Mouse (Mus musculus): ENCODE measurements around the gene Eri3. TPM values are rescaled to one million over a fixed set of nuclear protein-coding genes. Genes with fewer than 3 reads are reported as not detected.

Gene Eri3
- polyA plus RNA-seq, 1 experiment from 2014 or later: 267 TPM

DNA sequence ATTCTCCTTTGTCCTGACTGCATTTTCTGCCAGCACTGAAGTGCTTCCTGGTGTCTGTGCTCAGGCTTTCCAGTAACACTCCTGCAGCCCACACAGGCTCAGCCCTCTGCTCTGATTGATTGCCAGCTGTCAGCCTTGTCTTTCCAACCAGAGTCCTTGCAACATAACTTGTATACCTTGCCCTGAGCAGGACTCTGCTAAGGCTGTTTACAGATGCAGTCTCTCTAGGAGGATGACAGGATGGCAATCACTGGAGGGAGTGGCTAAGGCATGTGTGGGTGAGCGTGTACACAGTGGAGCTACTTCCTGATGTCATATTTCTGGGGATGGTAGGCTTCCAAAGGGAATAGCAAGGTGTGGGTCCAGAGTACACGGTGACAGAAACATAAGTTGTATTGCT lies 95.7 kb downstream of the Eri3 start:
- peak; percentile 14; the same call in 1 of the 2 replicates for ATAC-seq (ENCODE audit: low FRiP score)
- Histone ChIP-seq H3K36me3 (replicated peaks; ENCODE audit: control insufficient read depth, insufficient read depth) (0 out of 2 replicates have a peak, but pooled peaks cover 3% of the 10 kb centered on the region), H3K9me3 (ENCODE audit: control insufficient read depth, low read length) (no peaks in the 10 kb centered on the region), H3K4me2 (replicated peaks) (peak overlapping the region; percentile 42; the same call in 1 of the 2 replicates), H3K27ac (peak overlapping the region; percentile 86), H3K27me3 (ENCODE audit: control insufficient read depth, insufficient read depth, low read length) (no peaks in the 10 kb centered on the region), H3K4me1 (replicated peaks; ENCODE audit: control insufficient read depth, insufficient read depth, low read length) (peaks cover 49% of the 10 kb centered on the region), H3K4me3 (replicated peaks; ENCODE audit: low read length) (no peak overlapping the region), H3K9ac (peak overlapping the region; percentile 37; the same call in 1 of the 2 replicates)
- 50% methylated on average over 2 of the region's 2 CpGs for WGBS
- no peak for DNase-seq (ENCODE audit: low spot score)

DNA sequence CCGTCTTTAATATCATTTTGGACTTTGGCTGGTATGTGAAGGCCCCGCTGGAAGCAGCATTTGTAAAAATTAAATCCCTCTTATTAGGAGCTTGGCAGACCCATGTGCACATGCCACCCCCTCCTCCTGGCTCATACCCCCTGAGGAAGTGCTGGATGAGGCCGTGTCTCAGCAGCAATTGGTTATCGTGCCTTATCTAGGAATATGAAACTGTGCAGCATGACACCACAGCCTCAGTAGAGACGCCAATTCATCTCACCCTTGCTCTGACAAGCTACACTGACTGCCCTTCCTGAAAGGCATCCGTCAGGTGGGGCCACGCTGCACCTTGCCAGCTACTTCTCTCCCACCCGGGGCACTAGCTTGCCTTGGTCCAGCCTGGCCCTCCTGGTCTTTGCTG lies 96.3 kb downstream of the Eri3 start:
- H3K9ac ChIP-seq: peak overlapping the region; percentile 14; the same call in 1 of the 2 replicates
- ATAC-seq (ENCODE audit: low FRiP score) (peak; percentile 36), DNase-seq (ENCODE audit: low spot score) (no peak)

DNA sequence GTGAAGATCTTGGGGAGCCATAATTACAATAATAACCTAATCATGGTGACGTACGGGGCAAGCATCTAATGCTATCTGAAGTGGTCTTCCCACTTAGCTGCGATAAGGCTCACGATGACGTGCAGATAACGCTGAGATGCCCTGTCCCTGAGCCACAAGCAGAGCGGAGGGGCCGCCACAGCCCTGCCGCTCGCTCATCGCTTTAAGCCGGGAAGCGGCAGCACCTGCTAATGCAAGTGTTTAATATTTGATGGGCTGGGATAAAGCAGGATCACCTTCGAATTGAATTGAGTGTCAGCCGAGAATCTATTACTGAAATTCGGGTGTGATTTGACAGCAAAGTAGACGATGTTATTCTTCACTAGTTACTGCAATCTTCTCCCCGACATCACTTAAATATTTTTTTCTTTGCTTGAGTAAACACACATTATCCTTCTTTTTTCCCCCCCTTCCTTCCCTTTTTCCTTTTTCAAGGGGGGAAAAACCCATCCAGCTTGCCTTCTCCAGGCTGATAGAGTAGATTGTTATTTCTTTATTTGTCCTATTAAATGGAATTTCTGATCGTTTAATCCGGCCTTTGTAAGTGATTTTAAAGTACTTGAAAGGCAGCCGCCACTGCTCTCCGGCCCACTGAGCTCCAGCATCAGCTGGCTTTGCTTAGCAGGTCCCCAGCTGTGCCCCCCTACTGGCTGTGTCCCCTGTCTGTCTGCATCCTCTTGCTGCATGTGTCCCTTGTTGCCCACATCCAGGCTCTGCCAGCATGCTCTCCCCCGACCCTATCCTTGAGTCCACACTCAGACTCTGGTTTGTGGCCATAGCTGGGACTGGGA lies 97.0 kb downstream of the Eri3 start:
- Histone ChIP-seq H3K4me2 (replicated peaks) (peak overlapping the region; percentile 1; the same call in 1 of the 2 replicates), H3K36me3 (replicated peaks; ENCODE audit: control insufficient read depth, insufficient read depth) (no peaks in the 10 kb centered on the region), H3K4me1 (replicated peaks; ENCODE audit: control insufficient read depth, insufficient read depth, low read length) (peaks cover 54% of the 10 kb centered on the region), H3K9me3 (ENCODE audit: control insufficient read depth, low read length) (no peaks in the 10 kb centered on the region), H3K4me3 (replicated peaks; ENCODE audit: low read length) (no peak overlapping the region), H3K27ac (peak overlapping the region; percentile 86), H3K27me3 (ENCODE audit: control insufficient read depth, insufficient read depth, low read length) (no peaks in the 10 kb centered on the region), H3K9ac (peak overlapping the region; percentile 28)
- 0 out of 2 replicates have a peak, but pooled peaks have one; percentile 10 for ATAC-seq (ENCODE audit: low FRiP score)
- WGBS: 32% methylated on average over 23 of the region's 23 CpGs
- DNase-seq (ENCODE audit: low spot score): no peak

More for the DNA sequence above, 96.3 kb downstream of the Eri3 start:
- no peaks in the 10 kb centered on the region for H3K27me3 ChIP-seq (ENCODE audit: control insufficient read depth, insufficient read depth, low read length)
- no peak overlapping the region for H3K4me3 ChIP-seq (replicated peaks; ENCODE audit: low read length)
- 33% methylated on average over 8 of the region's 8 CpGs for WGBS
- H3K4me1 ChIP-seq (replicated peaks; ENCODE audit: control insufficient read depth, insufficient read depth, low read length): peaks cover 49% of the 10 kb centered on the region
- no peaks in the 10 kb centered on the region for H3K36me3 ChIP-seq (replicated peaks; ENCODE audit: control insufficient read depth, insufficient read depth)
- peak overlapping the region; percentile 86 for H3K27ac ChIP-seq
- H3K9me3 ChIP-seq (ENCODE audit: control insufficient read depth, low read length): no peaks in the 10 kb centered on the region
- H3K4me2 ChIP-seq (replicated peaks): peak overlapping the region; percentile 1; the same call in 1 of the 2 replicates

DNA sequence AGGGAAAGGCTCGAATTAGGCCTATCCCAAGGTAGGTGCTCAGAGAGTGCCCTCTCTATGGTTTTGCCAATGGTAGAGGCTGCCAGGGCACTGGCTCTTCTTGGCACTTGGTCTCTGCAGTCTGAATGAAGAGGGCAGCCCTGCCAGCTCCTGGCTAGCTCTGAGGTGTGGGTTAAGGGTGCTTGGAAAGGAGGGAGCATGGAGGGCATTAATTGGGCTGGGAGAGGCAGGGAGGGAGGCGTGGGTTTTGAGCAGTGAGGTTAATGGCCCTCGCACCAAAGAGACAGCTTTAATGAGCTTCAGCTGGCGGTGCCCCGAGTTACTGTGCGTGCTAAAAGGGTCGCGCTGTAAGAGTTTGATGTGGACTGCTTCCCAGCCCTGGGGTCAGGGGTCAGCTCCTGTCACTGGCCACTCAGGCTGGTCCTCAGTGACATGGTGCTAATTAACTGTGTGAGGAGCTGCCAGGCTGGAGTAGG lies 101.5 kb downstream of the Eri3 start:
- ATAC-seq (ENCODE audit: low FRiP score) (no peak), DNase-seq (ENCODE audit: low spot score) (no peak)
- no peak overlapping the region for H3K27ac ChIP-seq
- 18% methylated on average over 8 of the region's 8 CpGs for WGBS
- H3K4me3 ChIP-seq (replicated peaks; ENCODE audit: low read length): no peak overlapping the region
- no peaks in the 10 kb centered on the region for H3K9me3 ChIP-seq (ENCODE audit: control insufficient read depth, low read length)
- H3K4me1 ChIP-seq (replicated peaks; ENCODE audit: control insufficient read depth, insufficient read depth, low read length): peaks cover 52% of the 10 kb centered on the region
- H3K36me3 ChIP-seq (replicated peaks; ENCODE audit: control insufficient read depth, insufficient read depth): no peaks in the 10 kb centered on the region; the same call in 1 of the 2 replicates
- no peak overlapping the region for H3K9ac ChIP-seq
- no peak overlapping the region for H3K4me2 ChIP-seq (replicated peaks)
- no peaks in the 10 kb centered on the region for H3K27me3 ChIP-seq (ENCODE audit: control insufficient read depth, insufficient read depth, low read length)

DNA sequence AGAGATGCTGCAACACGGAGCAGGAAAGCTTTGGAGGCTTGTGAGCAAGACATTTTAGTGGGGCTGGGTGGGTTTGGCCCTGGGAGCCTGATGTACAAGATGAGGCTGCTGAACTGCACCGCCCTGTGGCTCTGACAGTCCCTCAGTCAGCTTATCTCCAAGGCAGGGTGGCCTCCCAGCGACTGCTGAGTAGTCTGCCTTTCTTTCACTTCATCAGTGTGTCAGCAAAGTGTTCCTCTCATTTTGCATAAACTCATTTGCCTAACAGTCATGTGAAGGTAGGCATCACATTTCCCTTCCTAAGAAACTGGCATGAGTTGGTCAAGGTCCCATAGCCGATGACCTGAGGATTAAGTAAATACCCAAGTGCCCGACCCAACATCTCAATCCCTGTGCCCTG lies 102.6 kb downstream of the Eri3 start:
- no peak for ATAC-seq (ENCODE audit: low FRiP score)

DNA sequence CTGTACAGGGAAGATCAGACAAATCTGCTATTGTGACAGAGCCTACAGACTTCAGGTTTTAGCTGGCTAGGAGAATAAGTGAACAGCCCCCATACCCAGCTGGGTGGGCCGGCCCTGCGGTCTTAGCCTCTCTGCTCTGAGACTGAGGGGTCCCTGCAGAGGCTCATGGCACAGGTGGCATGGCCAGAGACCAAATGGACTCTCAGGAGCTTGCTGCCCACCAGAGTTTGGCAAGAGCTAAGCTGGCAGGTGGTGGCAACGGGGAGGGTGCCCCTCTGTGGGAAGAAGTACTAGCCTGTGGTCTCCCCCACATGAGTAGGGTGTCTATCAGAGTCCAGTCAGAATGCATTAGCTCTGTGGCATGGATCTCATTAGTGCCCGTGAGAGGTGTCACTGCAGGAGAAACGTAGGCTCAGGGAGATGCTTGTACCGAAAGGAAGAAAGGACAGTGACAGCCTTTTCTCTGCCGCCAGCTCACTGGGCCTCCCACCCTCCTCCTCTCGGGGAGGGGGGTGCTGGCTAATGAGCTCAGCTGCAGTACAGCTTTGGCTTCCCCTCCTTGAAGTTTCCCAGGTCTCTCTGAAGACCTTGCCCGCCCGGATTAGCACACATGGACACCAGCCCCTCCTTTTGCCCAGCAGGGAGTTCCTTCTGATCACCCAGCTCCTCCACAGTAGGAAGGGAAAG lies 104.0 kb downstream of the Eri3 start:
- H3K9me3 ChIP-seq (ENCODE audit: control insufficient read depth, low read length): no peaks in the 10 kb centered on the region
- 12% methylated on average over 10 of the region's 10 CpGs for WGBS
- H3K4me2 ChIP-seq (replicated peaks): no peak overlapping the region
- no peak overlapping the region for H3K4me3 ChIP-seq (replicated peaks; ENCODE audit: low read length)
- no peaks in the 10 kb centered on the region; the same call in 1 of the 2 replicates for H3K36me3 ChIP-seq (replicated peaks; ENCODE audit: control insufficient read depth, insufficient read depth)
- peaks cover 40% of the 10 kb centered on the region for H3K4me1 ChIP-seq (replicated peaks; ENCODE audit: control insufficient read depth, insufficient read depth, low read length)
- ATAC-seq (ENCODE audit: low FRiP score): no peak
- DNase-seq (ENCODE audit: low spot score): no peak
- H3K27me3 ChIP-seq (ENCODE audit: control insufficient read depth, insufficient read depth, low read length): no peaks in the 10 kb centered on the region
- H3K9ac ChIP-seq: peak overlapping the region; percentile 6; the same call in 1 of the 2 replicates
- peak overlapping the region; percentile 41 for H3K27ac ChIP-seq

More for the DNA sequence above, 102.6 kb downstream of the Eri3 start:
- no peak overlapping the region for H3K4me3 ChIP-seq (replicated peaks; ENCODE audit: low read length)
- 62% methylated on average over 5 of the region's 5 CpGs for WGBS
- no peaks in the 10 kb centered on the region; the same call in 1 of the 2 replicates for H3K36me3 ChIP-seq (replicated peaks; ENCODE audit: control insufficient read depth, insufficient read depth)
- no peak overlapping the region for H3K27ac ChIP-seq
- no peaks in the 10 kb centered on the region for H3K9me3 ChIP-seq (ENCODE audit: control insufficient read depth, low read length)
- DNase-seq (ENCODE audit: low spot score): no peak
- no peaks in the 10 kb centered on the region for H3K27me3 ChIP-seq (ENCODE audit: control insufficient read depth, insufficient read depth, low read length)
- no peak overlapping the region for H3K9ac ChIP-seq
- no peak overlapping the region for H3K4me2 ChIP-seq (replicated peaks)
- H3K4me1 ChIP-seq (replicated peaks; ENCODE audit: control insufficient read depth, insufficient read depth, low read length): peaks cover 42% of the 10 kb centered on the region

DNA sequence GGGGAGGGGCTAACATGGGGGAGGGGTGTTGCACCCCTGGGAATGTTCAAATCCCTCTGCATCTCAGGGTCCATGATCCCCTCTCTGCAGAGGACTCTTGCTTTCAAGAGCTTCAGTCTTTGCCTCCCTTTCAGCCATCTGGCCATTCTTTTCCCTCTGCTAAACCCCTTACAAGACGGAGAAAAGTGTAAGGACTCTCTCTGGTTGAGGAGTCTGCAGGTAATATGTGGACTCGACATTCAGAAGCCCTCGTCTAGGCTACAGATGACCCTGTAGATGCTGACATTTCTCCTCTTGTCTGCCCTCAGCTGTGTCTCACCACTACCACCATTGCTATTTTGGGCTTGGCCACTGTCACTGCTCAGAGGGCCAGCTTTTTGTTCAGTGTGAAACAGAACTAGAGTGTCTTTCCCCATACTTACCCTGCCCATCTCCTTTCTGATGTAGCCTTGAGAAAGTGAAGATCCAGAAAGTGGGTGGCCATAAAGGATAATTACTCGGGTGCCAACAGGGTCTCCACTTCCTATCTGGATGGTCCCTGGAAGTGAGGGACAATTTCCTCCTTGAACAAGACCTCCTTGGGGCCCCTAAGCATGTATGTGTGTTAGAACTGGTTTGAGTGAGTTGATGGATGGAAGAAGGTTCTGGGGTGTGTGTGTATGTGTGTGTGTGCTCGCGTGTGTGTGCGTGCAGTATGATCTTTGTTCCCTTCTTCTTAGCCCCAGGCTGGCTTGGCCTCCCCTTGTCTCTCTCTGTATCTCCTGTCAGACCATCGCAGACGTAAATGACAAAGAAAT lies 104.7 kb downstream of the Eri3 start:
- 57% methylated on average over 9 of the region's 9 CpGs for WGBS
- Histone ChIP-seq H3K36me3 (replicated peaks; ENCODE audit: control insufficient read depth, insufficient read depth) (no peaks in the 10 kb centered on the region; the same call in 1 of the 2 replicates), H3K27ac (0 out of 2 replicates have a peak overlapping the region, but pooled peaks have one; percentile 41)

DNA sequence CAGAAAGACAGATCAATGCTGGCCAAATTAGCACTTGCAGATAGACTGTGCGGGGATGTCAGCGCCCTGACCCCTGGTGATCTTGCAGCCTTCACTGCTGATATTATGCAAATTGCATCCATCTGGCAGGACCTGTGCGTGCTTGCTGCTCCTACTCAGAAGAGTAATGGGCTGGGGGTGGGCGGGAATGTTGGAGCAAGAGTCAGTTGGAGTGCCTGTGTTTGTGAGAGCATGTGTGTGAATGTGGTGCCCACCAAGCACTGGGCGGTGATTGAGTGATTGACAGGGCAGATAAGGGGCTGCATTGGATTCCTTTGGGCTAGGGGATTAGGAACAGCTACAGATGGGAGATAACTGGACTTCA lies 105.3 kb downstream of the Eri3 start:
- Histone ChIP-seq H3K27me3 (ENCODE audit: control insufficient read depth, insufficient read depth, low read length) (no peaks in the 10 kb centered on the region), H3K4me3 (replicated peaks; ENCODE audit: low read length) (no peak overlapping the region), H3K36me3 (replicated peaks; ENCODE audit: control insufficient read depth, insufficient read depth) (no peaks in the 10 kb centered on the region; the same call in 1 of the 2 replicates), H3K4me2 (replicated peaks) (no peak overlapping the region), H3K4me1 (replicated peaks; ENCODE audit: control insufficient read depth, insufficient read depth, low read length) (peaks cover 40% of the 10 kb centered on the region), H3K9me3 (ENCODE audit: control insufficient read depth, low read length) (no peaks in the 10 kb centered on the region), H3K9ac (no peak overlapping the region), H3K27ac (0 out of 2 replicates have a peak overlapping the region, but pooled peaks have one; percentile 41)
- WGBS: 43% methylated on average over 5 of the region's 5 CpGs
- DNase-seq (ENCODE audit: low spot score) (no peak), ATAC-seq (ENCODE audit: low FRiP score) (no peak)

More for the DNA sequence above, 104.7 kb downstream of the Eri3 start:
- Histone ChIP-seq H3K4me1 (replicated peaks; ENCODE audit: control insufficient read depth, insufficient read depth, low read length) (peaks cover 40% of the 10 kb centered on the region), H3K4me2 (replicated peaks) (no peak overlapping the region), H3K27me3 (ENCODE audit: control insufficient read depth, insufficient read depth, low read length) (no peaks in the 10 kb centered on the region), H3K9ac (0 out of 2 replicates have a peak overlapping the region, but pooled peaks have one; percentile 6), H3K9me3 (ENCODE audit: control insufficient read depth, low read length) (no peaks in the 10 kb centered on the region), H3K4me3 (replicated peaks; ENCODE audit: low read length) (no peak overlapping the region)
- ATAC-seq (ENCODE audit: low FRiP score) (no peak), DNase-seq (ENCODE audit: low spot score) (no peak)
